Mouse (Mus musculus) forebrain, postnatal 0 days (tissue): ENCODE measurements around the gene Olfr156. TPM values are rescaled to one million over a fixed set of nuclear protein-coding genes. Genes with fewer than 3 reads are reported as not detected.

Experiments
- ATAC-seq: fragments of 200-750 bp; cut with Nextera tagmentation; 2 replicates; pipeline ENCODE4 v1.8.0; 2017; ENCODE audit warnings: mild to moderate bottlenecking, moderate library complexity
- DNase-seq: peaks from one replicate; pipeline ENCODE4 v3.0.0-alpha.2; 2015
- H3K27ac ChIP-seq: fragments of 300-500 bp; sonication (generic); 2 replicates; pipeline ENCODE4 v1.5.1; 2014; ENCODE audit warnings: low read depth, mild to moderate bottlenecking, antibody characterized with exemption, low read length, moderate library complexity, mixed read lengths
- H3K27me3 ChIP-seq: fragments of 300-500 bp; sonication (generic); 2 replicates; pipeline ENCODE4 v1.6.1; 2014; ENCODE audit warnings: mild to moderate bottlenecking, low read length, mixed read lengths; ENCODE audit not compliant: insufficient read depth
- H3K36me3 ChIP-seq: fragments of 300-500 bp; sonication (generic); 2 replicates; pipeline ENCODE4 v1.6.1; 2014; ENCODE audit warnings: mild to moderate bottlenecking, moderate library complexity; ENCODE audit not compliant: insufficient read depth
- H3K4me1 ChIP-seq: fragments of 300-500 bp; sonication (generic); 2 replicates; pipeline ENCODE4 v1.6.1; 2014; ENCODE audit warnings: antibody characterized with exemption; ENCODE audit not compliant: insufficient read depth
- H3K4me2 ChIP-seq: fragments of 300-500 bp; sonication (generic); 2 replicates; pipeline ENCODE4 v1.6.1; 2014; ENCODE audit warnings: low read depth, mild to moderate bottlenecking, moderate library complexity
- H3K4me3 ChIP-seq: fragments of 300-500 bp; sonication (generic); 2 replicates; pipeline ENCODE4 v1.5.1; 2014; ENCODE audit warnings: low read depth, low read length, mixed read lengths
- H3K9ac ChIP-seq: fragments of 300-500 bp; sonication (generic); 2 replicates; pipeline ENCODE4 v1.6.1; 2014; ENCODE audit warnings: mild to moderate bottlenecking
- H3K9me3 ChIP-seq: fragments of 300-500 bp; sonication (generic); 2 replicates; pipeline ENCODE4 v1.6.1; 2016; ENCODE audit warnings: low read length
- CTCF ChIP-seq: sonication (generic); IDR thresholded peaks from 2 replicates; pipeline ENCODE4 v1.5.1; 2016; ENCODE audit warnings: antibody characterized with exemption, control low read depth, low read depth
- WGBS: fragments of 180-500 bp; shearing (Covaris S2); extraction: QIAGEN DNeasy Blood & Tissue Kit; methylation state at CpG from one replicate; pipeline ENCODE4 v1.1.7; 2014; 5-methylcytosine and 5-hydroxymethylcytosine counted together
- polyA plus RNA-seq: library from polyadenylated mRNA; unstranded; fragments of >200 nt; fragmentation: Nextera tagmentation; extraction: Ambion mirVana; gene quantifications from 2 replicates; pipeline ENCODE4 v1.2.1, GENCODE M21; 2015
- total RNA-seq: library from RNA; depleted of rRNA; stranded (reverse); fragments of >200 nt; gene quantifications from 2 replicates; pipeline ENCODE4 v1.2.3, GENCODE M21; 2014

The Olfr156 gene
- total and polyA plus RNA-seq, 2 experiments from 2014 or later: not detected

- H3K36me3 ChIP-seq: no peaks in the 10 kb centered on the region
- ATAC-seq: no peak
- no peaks in the 10 kb centered on the region for H3K9me3 ChIP-seq
- no peak for TF ChIP-seq CTCF
- 50% methylated on average over 1 of the region's 1 CpGs for WGBS
- no peaks in the 10 kb centered on the region for H3K27me3 ChIP-seq
- no peak for DNase-seq
- H3K4me3 ChIP-seq: no peak within 1 kb of the TSS
- H3K9ac ChIP-seq: no peak within 1 kb of the TSS
- no peak within 1 kb of the TSS for H3K4me2 ChIP-seq
- no peak within 1 kb of the TSS for H3K27ac ChIP-seq
- no peaks in the 10 kb centered on the region for H3K4me1 ChIP-seq
These were observed 16.4 kb upstream of the Olfr156 start, which contains the start of gene Olfr157 for GRCm38 (mm10) chr4:43840101-43840500. Olfr157 (minus strand) TSS chr4:43840201.

GRCm38 (mm10) chr4:43838326-43838725 lies 14.6 kb upstream of the Olfr156 start:
- H3K9ac ChIP-seq: no peak overlapping the region
- H3K36me3 ChIP-seq: no peaks in the 10 kb centered on the region
- H3K4me2 ChIP-seq: no peak overlapping the region
- no peak overlapping the region for H3K27ac ChIP-seq
- H3K9me3 ChIP-seq: no peaks in the 10 kb centered on the region
- ATAC-seq (no peak), DNase-seq (no peak)
- no peak overlapping the region for H3K4me3 ChIP-seq
- no peak for TF ChIP-seq CTCF
- WGBS: 74% methylated on average over 3 of the region's 3 CpGs
- H3K27me3 ChIP-seq: no peaks in the 10 kb centered on the region
- H3K4me1 ChIP-seq: no peaks in the 10 kb centered on the region

GRCm38 (mm10) chr4:43834749-43835148 lies 11.1 kb upstream of the Olfr156 start:
- Histone ChIP-seq H3K9ac (no peak overlapping the region), H3K36me3 (no peaks in the 10 kb centered on the region), H3K27me3 (no peaks in the 10 kb centered on the region), H3K4me1 (no peaks in the 10 kb centered on the region), H3K27ac (no peak overlapping the region), H3K9me3 (no peaks in the 10 kb centered on the region), H3K4me3 (no peak overlapping the region), H3K4me2 (no peak overlapping the region)
- 75% methylated on average over 4 of the region's 4 CpGs for WGBS
- no peak for TF ChIP-seq CTCF
- no peak for ATAC-seq
- no peak for DNase-seq

GRCm38 (mm10) chr4:43833752-43834151 lies 10.1 kb upstream of the Olfr156 start:
- no peak overlapping the region for H3K4me2 ChIP-seq
- no peak overlapping the region for H3K9ac ChIP-seq
- no peak for DNase-seq
- H3K4me1 ChIP-seq: no peaks in the 10 kb centered on the region
- no peak for ATAC-seq
- H3K27me3 ChIP-seq: no peaks in the 10 kb centered on the region
- H3K9me3 ChIP-seq: no peaks in the 10 kb centered on the region
- H3K27ac ChIP-seq: no peak overlapping the region
- WGBS: 56% methylated on average over 5 of the region's 5 CpGs
- no peak overlapping the region for H3K4me3 ChIP-seq
- H3K36me3 ChIP-seq: no peaks in the 10 kb centered on the region
- TF ChIP-seq CTCF: no peak

GRCm38 (mm10) chr4:43832031-43832430 lies 8.3 kb upstream of the Olfr156 start:
- Histone ChIP-seq H3K4me2 (no peak overlapping the region), H3K27me3 (no peaks in the 10 kb centered on the region), H3K36me3 (no peaks in the 10 kb centered on the region), H3K27ac (no peak overlapping the region), H3K9ac (no peak overlapping the region), H3K4me3 (no peak overlapping the region), H3K4me1 (no peaks in the 10 kb centered on the region), H3K9me3 (no peaks in the 10 kb centered on the region)
- ATAC-seq (no peak), DNase-seq (no peak)
- 74% methylated on average over 5 of the region's 5 CpGs for WGBS
- TF ChIP-seq CTCF: no peak

GRCm38 (mm10) chr4:43828806-43829205 lies 5.1 kb upstream of the Olfr156 start:
- no peaks in the 10 kb centered on the region for H3K4me1 ChIP-seq
- no peak for TF ChIP-seq CTCF
- H3K36me3 ChIP-seq: no peaks in the 10 kb centered on the region
- no peak for DNase-seq
- H3K27me3 ChIP-seq: no peaks in the 10 kb centered on the region
- no peak overlapping the region for H3K4me3 ChIP-seq
- no peak overlapping the region for H3K4me2 ChIP-seq
- no peak overlapping the region for H3K27ac ChIP-seq
- no peak overlapping the region for H3K9ac ChIP-seq
- no peaks in the 10 kb centered on the region for H3K9me3 ChIP-seq
- 94% methylated on average over 4 of the region's 4 CpGs for WGBS
- no peak for ATAC-seq

- DNase-seq: no peak
- Histone ChIP-seq H3K36me3 (no peaks in the 10 kb centered on the region), H3K4me3 (no peak overlapping the region), H3K27ac (no peak overlapping the region), H3K4me1 (no peaks in the 10 kb centered on the region), H3K27me3 (no peaks in the 10 kb centered on the region), H3K9me3 (no peaks in the 10 kb centered on the region), H3K4me2 (no peak overlapping the region), H3K9ac (no peak overlapping the region)
- ATAC-seq: no peak
- WGBS: 84% methylated on average over 13 of the region's 13 CpGs
- no peak for TF ChIP-seq CTCF
These were observed 672 bp downstream of the Olfr156 start for GRCm38 (mm10) chr4:43822896-43823550.
